Mouse (Mus musculus) right cerebral cortex, adult 18-20 months (tissue): ENCODE measurements around the gene Zfp941.

ENCODE experiments used
- DNase-seq: peaks from one replicate; pipeline ENCODE4 v3.0.0; 2022; ENCODE audit warnings: mixed read lengths

Gene Zfp941

DNA sequence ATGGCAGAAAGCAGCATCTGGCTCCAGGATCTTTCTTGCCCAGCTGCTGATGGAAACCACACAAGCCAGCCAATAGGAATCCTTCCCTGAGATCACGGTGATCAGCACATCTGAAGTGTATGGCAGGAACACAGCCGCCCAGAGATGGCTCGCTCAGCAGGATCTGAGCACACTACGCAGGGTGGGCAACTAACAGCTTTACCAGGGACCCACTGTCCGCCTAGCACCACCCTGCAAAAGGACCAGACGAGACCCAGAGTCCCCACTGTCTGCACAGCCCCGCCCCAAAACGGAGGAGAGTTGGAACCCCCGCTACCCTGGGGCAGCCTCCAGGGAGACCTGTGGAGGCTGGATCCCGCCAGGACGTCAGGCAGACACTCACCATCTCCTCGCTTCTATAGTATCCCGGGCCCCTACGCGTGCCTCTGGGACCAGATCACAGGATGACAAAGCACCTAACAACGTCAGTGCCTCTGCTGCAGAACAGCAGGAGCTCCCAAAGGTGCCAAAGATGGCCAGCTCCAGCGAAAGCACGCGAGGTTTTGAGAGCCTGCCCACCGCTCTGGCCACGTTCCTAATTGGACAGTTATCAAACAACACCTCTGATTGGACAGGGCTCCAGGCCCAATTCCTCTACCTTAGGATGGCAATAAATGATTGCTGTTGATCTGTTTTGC, at the start of gene Zfp941:
Zfp941 (minus strand) TSS at position 526 of the 677 bp plus-strand sequence.
- DNase-seq, result peak; percentile 79

DNA sequence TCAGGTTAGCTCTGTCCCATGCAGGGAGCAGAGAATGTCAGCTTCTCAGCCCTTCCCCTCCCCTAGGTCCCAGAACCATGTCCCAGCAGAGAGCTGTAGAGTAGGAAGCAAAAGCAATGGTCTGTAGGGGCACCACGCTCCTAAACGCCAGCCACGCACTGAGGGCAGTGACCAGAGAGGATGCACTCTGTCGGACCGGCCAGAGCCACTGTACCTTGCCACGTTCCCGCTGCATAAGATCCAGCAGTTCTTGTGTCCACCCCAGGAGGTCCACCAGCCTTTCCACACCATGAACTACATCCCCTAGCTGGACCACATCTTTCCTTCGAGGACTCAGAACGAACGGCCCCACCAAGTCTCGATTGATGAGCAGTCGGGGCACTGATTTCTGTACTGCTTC, 42.8 kb upstream of the Zfp941 start:
- DNase-seq, result no peak

DNA sequence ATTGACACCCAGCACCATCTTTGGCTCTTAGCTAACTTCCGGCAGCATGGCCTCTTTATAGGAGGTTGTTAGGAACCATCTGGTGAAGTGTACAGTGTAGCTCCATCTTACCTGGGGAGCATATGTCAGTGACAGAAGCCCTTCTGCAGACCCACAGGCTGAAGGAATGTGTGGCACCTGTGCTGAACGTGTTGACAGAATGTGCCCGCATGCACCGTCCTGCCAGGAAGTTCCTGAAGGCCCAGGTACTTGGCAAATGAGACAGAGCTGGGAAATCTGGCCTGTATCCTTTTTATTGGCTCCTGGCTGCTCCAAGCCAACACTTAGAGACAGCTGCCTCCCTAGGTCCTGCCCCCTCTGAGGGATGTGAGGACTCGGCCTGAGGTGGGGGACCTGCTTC, 38.8 kb upstream of the Zfp941 start:
- DNase-seq, result no peak

DNA sequence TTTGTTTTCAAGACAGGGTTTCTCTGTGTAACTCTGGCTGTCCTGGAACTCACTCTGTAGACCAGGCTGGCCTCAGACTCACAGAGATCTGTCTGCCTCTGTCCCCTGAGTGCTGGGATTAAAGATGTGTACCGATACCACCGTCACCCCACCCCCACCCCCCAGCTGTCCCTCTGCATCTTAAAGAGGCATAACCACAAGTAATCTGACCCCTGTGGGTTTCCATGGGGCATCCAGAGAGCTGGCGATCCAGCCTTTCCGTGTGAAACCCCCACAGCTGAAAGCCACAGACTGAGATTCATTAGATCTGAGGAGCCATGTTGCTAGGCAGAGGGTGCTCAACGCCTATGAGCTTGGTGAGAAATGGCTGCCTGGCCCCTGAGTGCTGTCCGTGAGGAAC, 38.0 kb upstream of the Zfp941 start:
- DNase-seq, result no peak

DNA sequence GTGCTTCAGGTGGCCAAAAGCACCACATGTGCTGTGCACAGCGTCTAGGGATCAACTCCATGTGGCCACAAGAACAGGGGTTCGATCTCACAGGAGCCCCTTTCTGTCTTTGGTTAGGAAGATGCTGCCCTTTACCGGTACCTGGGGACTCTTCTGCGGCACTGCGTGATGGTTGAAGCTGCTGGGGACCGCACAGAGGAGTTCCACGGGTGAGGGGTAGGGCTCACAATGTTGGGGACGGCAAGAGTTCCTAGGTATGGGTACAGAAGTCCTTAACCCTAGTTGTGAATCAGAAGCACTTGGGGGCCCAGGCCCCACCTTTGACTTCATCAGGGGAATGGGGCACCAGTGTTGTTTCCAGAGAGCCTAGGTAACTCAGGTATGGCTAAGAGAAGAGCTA, 36.8 kb upstream of the Zfp941 start:
- no peak for DNase-seq

DNA sequence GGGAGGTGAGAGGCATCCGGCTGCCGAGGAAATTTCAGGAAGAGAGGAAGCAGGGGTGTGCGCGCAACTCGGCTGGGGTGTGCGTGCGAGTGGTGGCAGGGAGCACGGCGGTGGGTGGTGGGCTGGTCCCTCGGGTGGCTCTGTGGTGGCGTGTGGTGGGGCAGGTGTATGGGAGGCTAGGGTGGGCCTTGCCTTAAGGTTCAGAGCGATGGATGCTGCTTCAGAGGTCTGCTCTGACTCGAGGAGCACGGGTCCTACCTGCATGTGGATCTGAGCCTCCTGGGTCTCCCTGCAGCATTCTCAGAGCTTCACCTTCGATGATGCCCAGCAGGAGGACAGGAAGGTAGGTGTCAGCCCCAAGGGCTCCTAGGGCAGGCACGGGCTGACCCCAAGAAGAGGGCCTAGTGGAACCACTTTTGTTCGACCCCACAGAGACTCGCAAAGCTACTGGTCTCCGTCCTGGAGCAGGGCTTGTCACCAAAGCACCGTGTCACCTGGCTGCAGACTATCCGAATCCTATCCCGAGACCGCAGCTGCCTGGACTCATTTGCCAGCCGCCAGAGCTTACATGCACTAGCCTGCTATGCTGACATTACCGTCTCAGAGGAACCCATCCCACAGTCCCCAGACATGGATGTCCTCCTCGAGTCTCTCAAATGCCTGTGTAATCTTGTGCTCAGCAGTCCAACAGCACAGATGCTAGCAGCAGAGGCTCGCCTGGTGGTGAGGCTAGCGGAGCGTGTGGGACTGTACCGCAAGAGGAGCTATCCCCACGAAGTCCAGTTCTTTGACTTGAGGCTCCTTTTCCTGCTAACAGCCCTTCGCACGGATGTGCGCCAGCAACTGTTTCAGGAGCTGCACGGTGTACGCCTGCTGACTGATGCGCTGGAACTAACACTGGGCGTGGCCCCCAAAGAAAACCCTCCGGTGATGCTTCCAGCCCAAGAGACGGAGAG, 35.9 kb upstream of the Zfp941 start, which contains the start of gene Bet1l:
Bet1l (minus strand) TSS at position 28 of the 956 bp plus-strand sequence.
- no peak for DNase-seq

DNA sequence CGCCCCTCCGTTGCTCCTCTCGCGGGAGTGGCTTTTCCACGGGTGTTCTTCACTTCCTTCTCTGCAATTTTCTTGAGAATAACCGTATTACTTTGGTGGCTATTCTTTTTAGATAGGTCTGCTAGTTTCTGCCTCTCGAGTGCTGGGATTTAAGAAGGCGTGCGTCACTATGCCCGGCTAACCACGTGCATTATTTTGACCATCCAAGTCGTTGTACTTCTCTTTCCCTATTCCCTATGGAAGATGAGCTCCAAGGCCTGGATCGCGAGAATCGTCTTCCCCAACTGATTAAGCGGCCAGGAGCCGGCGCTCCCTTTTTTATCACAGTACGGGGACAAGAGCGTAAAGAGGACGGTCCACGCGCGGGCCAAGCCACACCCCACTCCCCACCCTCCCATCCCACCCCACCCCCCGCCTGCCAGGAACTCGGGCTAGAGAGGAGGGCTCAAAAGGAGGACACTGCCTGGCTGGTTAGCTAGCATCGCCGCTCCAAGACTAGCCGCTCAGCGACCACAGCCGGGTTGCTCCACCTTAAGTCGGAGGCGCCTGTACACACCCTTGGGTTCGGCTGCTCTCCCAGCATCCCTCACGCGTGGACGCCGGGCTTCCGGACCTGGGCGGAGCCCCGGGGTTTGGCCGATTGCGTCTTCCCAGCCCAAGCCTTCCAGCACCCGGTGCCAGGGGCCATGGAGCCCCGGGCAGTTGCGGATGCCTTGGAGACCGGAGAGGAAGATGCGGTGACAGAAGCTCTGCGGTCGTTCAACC, 35.0 kb upstream of the Zfp941 start, which contains the start of gene Ric8a:
Ric8a (plus strand) TSS at position 173 of the 765 bp plus-strand sequence.
- peak; percentile 92 for DNase-seq

DNA sequence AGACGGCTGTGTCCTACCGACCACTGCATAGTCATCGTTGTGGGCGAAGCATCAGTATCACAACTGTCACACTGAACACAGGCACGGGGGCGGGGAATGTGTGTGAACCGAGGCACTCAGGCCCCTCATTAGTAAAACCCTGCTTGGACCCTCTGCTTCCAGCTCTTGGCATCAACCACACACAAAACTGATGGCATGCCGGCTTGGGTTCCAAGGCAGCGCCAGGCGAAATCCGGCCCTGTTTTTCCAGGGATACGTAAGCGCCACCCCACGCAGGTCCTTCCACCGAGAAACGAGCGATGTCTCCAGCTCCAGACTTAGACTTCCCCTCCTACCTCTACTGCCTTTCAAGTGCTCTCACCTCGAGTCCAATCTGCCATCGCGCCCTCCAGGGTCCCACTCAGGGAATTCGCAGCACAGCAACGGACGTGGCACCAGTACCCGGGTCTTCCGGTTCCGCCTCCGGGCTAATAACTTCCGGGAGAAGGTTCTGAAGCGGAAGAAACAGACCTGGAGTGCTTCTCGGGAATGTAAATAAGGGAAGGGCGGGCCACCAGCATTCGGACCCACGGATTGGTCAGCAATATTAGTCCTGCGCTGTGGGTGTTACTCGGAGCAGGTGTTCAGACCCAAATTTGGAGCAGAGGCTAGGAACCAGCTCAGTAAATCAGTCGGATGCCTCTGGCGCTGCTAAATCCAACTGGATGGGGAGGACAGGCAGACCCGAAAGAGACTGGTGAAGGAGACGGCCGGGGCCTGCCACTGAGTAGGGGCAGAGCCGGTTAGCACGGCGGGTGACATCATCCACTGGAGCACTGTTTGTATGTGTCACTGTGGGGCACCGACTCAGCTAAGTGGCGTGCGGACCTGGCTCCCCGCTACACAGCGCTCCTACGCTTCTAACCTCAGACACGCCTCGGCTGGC, 34.1 kb upstream of the Zfp941 start, which contains the start of gene Gm45785:
Gm45785 (minus strand) TSS at position 472 of the 925 bp plus-strand sequence.
- peak; percentile 91 for DNase-seq

DNA sequence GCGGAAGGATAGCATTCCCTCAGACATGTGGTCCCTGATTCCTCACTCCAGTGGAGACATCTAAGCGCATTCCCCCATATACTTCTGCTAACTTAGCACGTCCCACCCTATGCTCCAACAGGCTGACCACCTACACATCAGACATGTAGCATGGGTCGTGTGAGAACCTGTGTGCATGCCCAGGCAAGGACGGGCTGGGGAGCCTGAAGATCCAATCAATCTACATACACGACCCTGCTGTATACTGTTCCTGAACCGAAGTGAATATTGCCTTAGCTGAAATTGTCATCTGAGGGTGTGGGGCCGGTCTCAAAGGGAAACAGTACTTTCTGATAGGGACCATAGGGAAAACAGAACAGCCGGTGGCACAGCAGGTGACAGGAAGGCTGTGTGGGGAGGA, 33.2 kb upstream of the Zfp941 start:
- DNase-seq, result no peak

DNA sequence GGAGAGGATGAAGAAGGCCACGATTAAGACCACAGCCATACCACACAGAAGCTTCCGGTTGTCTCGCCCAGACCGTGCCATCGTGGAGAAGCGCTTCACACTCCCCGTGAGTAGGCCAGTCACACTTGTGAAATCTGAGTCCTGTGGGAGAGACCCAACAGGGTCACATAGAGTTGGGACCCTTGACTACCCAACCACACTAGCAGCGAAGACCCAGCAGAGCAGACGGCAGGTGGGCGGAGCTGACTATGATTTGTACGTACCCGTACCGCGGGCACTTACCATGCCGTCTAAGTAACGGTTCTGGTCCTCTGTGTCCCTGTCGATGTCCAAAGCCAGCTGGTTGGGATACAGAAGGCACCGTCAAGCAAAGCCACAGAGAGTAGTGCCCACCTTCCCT, 32.5 kb upstream of the Zfp941 start:
- DNase-seq, result no peak

DNA sequence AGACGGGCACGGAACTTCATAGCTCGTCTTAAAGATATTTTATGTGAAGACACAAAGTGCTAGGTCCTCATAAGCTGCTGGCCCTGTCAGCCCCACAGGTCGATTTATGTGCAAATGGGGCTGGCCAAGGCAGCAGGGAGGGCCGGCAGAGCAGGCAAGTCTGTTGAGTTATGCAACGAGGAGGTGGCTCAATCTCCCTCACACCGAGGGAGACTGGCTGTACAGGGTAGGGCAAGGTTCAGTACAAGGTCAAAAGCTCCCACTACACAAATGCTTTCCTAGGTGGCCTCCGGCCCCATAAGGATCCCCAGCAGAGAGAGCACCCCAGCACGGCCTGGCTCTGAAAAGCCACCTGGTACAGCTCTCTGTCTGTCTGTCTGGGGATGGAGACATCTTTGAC, 31.4 kb upstream of the Zfp941 start:
- no peak for DNase-seq

DNA sequence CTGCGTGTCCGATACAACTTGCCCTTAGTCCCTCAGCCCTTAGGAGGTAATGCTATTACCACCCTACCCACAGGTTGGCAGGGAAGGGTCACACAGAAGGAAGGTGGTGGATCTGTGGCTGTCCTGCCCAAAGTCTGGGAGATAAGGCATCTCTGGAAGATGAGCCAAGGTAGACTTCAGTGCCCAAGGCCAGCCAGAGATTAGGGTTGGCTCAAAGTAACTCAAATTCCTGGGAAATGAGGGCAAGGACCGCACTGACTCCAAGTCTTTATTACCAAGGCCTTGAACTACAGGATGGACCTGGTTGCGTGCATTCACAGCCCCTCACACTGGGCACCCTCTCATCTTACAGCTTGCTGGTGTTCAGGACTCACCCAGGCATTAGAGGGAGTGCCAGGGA, 29.9 kb upstream of the Zfp941 start:
- DNase-seq, result no peak

DNA sequence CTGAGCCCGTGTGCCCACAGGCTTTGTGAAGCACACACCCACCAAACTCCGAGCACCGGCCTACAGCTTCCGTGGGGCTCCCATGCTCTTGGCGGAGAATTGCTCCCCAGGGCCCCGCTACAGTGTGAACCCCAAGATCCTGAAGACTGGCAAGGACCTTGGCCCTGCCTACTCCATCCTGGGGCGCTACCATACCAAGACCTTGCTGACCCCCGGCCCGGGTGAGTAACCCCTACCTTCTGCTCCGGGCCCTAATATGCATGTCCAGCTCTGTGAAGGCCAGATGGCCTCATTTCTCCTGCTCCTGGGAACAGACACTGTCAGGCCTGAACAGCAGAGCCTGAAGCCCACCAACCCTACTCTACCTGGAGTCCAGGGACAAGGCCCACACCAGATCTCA, 26.6 kb upstream of the Zfp941 start:
- DNase-seq, result no peak

DNA sequence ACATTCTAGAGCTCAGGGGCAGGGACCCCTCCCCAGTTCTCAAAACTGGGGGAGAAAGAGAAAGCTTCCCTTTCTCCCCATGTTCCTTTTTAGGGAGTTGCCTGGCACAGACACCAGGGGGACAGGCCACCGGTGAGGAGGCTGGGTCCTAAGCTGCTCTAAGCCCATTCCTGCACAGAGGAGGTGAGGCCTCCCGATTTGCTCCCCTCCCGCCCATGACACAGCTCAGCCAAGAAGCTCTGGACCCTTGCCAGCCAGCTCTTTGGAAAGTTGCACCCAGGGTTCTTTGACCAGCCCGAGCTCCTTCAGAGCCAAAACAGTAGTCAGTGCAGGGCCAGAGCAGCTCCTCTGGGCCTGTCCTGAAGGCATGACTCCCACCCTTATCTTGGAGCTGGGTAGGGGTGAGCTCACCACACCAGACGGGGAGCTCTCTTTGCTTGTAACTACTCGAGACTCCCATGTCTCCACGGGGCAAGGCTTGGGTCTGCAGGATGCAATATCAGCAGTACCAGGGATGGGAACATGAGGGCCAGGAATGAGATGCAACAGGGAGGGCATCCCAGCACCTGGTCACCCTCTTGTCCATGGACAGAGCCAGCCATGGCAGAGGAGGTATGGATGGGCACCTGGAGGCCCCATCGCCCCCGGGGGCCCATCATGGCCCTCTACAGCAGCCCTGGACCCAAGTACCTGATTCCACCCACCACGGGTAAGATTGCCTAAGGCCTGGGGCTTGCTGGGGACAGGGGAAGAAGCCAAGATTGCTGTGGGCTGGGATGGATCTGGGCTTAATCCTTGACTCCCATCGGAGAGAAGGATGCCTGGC, 26.0 kb upstream of the Zfp941 start, which contains the start of gene Odf3:
Odf3 (plus strand) TSS at position 51 of the 826 bp plus-strand sequence.
- DNase-seq, result no peak

DNA sequence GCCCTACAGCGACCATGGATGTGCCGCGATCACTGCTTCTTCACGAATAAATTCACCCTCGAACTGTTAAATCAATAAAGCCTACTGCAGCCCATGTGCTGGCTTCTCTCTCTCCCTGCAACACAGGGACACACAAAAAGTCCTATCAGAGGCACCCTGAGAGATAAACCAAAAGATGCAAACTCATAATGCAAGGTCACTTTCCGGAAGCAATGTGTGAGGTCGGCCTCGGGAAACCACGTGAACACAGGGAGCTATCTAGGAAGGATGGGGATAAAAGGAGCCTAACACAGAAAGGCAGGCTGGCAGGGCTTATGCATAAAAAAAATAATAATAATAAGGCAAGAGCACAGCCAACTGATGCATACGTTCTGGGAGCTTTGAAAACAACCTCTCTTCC, 24.7 kb upstream of the Zfp941 start:
- DNase-seq, result no peak

DNA sequence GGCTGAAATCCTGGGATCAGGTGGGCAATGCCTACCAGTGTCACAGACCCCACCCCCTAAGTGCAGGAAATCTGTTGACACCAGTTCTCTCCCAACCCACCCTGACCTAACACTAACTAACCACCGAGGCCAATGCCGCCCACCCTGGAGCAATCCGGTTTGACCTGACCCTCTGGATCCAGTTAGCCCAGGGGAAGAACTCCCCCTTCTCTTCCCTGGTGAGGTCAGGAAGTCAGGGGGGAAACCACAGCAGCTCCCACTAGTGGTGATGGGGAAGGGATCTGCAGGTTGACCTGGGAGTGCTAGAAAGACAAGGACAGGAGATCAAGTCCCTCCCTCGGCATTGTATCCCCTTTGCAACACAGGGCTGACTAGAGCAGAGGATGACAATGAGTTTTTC, 23.7 kb upstream of the Zfp941 start:
- no peak for DNase-seq

DNA sequence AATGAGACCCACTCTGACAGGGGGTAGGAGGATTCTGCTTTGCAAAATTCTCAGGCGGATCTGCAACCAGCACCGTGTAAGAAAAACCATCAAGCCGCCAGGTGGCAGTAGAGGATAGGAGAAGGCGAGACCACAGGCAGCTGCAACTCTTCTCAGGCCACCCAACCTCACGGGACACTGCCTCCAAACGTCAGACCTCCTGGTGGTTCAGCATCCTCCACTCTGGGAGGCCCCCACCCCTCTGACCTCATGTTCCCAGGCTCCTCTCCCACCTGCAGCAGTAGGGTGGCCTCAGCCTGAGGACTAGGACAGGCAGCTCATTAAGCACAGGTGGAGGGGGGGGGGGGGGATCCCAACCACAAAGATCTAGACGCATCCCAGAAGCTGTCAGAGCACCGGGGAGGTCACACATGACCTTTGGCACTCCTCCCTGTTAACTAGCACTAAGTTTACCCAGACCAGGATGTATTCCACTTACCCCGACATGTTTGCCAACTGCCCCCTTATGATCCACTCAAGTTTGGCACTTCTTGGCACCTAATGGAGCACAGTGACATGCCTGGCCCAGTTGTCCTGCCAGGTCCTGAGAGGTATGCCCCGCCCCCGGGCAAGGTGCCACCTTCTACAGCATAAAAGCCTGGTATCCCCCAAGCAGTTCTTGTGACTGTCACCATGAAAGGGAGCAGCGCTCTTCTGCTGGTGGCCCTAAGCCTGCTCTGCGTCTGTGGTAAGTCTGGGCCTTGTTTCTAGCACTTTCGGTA, 23.1 kb upstream of the Zfp941 start, which contains the start of gene Scgb1c1:
Scgb1c1 (plus strand) TSS at position 643 of the 761 bp plus-strand sequence.
- peak; percentile 85 for DNase-seq

DNA sequence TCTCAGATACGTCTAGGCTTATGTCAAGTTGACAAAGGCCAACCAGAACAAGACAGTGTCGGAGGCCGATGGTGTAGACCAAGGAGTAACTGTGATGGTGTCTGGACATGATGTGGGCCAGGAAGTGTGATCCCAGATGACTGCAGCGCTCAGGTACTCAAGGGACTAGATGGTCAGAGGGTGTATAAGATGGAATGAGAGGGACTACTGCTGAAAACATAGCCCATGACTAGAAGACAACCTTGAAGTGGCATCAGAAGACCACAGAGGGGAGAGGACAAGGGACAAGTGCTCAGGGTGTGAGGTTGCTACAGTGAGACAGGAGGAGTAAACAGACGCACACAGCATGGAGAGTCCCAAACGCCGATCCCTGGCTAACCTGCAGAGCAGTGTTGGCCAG, 21.8 kb upstream of the Zfp941 start:
- DNase-seq, result no peak

DNA sequence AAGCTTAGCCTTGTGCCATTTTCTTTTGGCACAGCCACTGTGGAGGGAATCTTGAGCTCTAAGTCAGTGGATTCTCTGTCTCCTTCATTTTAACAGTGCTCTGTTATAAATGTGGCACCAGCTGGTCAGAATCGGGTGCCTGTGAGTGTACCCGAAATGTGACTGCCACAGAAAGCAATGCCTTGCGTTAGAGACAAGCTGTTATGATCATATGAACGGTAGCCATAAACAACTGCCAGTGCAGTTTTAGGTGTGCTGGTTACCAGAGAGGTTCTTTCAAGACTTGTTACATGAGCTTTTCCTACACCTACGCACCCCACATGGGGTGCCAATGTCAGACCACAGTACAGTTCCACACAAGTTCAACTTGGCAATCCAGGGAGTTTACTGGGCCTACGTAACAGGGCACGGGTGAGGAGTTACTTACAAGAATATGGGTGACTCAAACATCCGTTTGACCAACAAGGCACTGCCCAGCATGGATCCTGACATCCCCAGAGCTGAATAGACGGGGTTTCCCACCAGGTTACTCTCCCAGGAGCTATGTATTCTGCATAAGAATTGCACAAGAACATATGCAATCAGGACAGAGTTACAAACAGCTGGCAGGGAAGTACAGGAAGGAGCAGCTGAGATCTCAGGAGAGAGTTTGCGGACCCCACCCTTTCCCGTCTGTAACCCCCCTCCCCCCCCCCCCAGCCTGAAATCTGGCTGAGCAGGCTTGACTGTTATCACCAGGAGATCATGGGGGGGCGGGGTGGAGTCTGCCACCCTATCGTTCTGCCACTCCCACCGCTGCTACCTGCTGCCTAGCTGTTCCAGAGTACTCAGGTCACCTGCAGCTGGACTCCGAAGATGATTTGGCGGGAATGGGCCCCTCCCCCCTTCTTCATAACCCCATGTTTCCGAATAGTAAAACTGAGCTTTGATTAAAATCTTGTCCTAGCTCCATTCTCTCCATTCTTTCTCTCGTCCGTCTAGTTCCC, 19.1 kb upstream of the Zfp941 start:
- DNase-seq, result no peak
